Mouse (Mus musculus): ENCODE data around the gene Il12b. TPM values are rescaled to one million over a fixed set of nuclear protein-coding genes. Genes with fewer than 3 reads are reported as not detected.

Gene Il12b
- polyA plus RNA-seq, 1 experiment from 2014 or later: 0.21 TPM

- no peak overlapping the region for H3K9ac ChIP-seq (ENCODE audit: low read depth, low read length)
- WGBS: 75% methylated on average over 10 of the region's 10 CpGs
- H3K4me1 ChIP-seq (ENCODE audit: control insufficient read depth, insufficient read depth, low read length): no peaks in the 10 kb centered on the region
- ATAC-seq (ENCODE audit: low read depth) (no peak), DNase-seq (ENCODE audit: low spot score) (no peak)
- no peak overlapping the region for H3K4me2 ChIP-seq (ENCODE audit: low read depth, low read length)
- no peaks in the 10 kb centered on the region for H3K9me3 ChIP-seq (ENCODE audit: control insufficient read depth, low read length)
- no peaks in the 10 kb centered on the region for H3K36me3 ChIP-seq (ENCODE audit: control insufficient read depth, insufficient read depth, low read length)
- no peaks in the 10 kb centered on the region for H3K27me3 ChIP-seq (replicated peaks; ENCODE audit: control insufficient read depth, insufficient read depth, low read length)
- no peak overlapping the region for H3K27ac ChIP-seq (replicated peaks; ENCODE audit: low read depth, low read length)
- no peak overlapping the region for H3K4me3 ChIP-seq (ENCODE audit: low read depth, low read length)
Measured at GRCm38 (mm10) chr11:44422337-44423111, 22.7 kb downstream of the Il12b start.

- no peak overlapping the region for H3K27ac ChIP-seq (replicated peaks; ENCODE audit: low read depth, low read length)
- no peaks in the 10 kb centered on the region for H3K27me3 ChIP-seq (replicated peaks; ENCODE audit: control insufficient read depth, insufficient read depth, low read length)
- ATAC-seq (ENCODE audit: low read depth): no peak
- no peak overlapping the region for H3K4me2 ChIP-seq (ENCODE audit: low read depth, low read length)
- H3K9ac ChIP-seq (ENCODE audit: low read depth, low read length): no peak overlapping the region
- no peaks in the 10 kb centered on the region for H3K9me3 ChIP-seq (ENCODE audit: control insufficient read depth, low read length)
- 32% methylated on average over 6 of the region's 6 CpGs for WGBS
- H3K4me1 ChIP-seq (ENCODE audit: control insufficient read depth, insufficient read depth, low read length): no peaks in the 10 kb centered on the region
- H3K4me3 ChIP-seq (ENCODE audit: low read depth, low read length): no peak overlapping the region
- no peaks in the 10 kb centered on the region for H3K36me3 ChIP-seq (ENCODE audit: control insufficient read depth, insufficient read depth, low read length)
- no peak for DNase-seq (ENCODE audit: low spot score)
Measured at GRCm38 (mm10) chr11:44423261-44423660, 23.4 kb downstream of the Il12b start.

- WGBS: 61% methylated on average over 5 of the region's 5 CpGs
Measured at GRCm38 (mm10) chr11:44423955-44424354, 24.1 kb downstream of the Il12b start.

GRCm38 (mm10) chr11:44425006-44425405, 25.1 kb downstream of the Il12b start:
- H3K9me3 ChIP-seq (ENCODE audit: control insufficient read depth, low read length): no peaks in the 10 kb centered on the region
- H3K27me3 ChIP-seq (replicated peaks; ENCODE audit: control insufficient read depth, insufficient read depth, low read length): no peaks in the 10 kb centered on the region
- H3K4me1 ChIP-seq (ENCODE audit: control insufficient read depth, insufficient read depth, low read length): no peaks in the 10 kb centered on the region
- WGBS: 79% methylated on average over 8 of the region's 8 CpGs
- no peak overlapping the region for H3K4me2 ChIP-seq (ENCODE audit: low read depth, low read length)
- H3K27ac ChIP-seq (replicated peaks; ENCODE audit: low read depth, low read length): no peak overlapping the region
- DNase-seq (ENCODE audit: low spot score) (no peak), ATAC-seq (ENCODE audit: low read depth) (no peak)
- no peaks in the 10 kb centered on the region for H3K36me3 ChIP-seq (ENCODE audit: control insufficient read depth, insufficient read depth, low read length)
- H3K9ac ChIP-seq (ENCODE audit: low read depth, low read length): no peak overlapping the region
- no peak overlapping the region for H3K4me3 ChIP-seq (ENCODE audit: low read depth, low read length)

More at GRCm38 (mm10) chr11:44423955-44424354, 24.1 kb downstream of the Il12b start:
- no peak for ATAC-seq (ENCODE audit: low read depth)
- Histone ChIP-seq H3K4me1 (ENCODE audit: control insufficient read depth, insufficient read depth, low read length) (no peaks in the 10 kb centered on the region), H3K27me3 (replicated peaks; ENCODE audit: control insufficient read depth, insufficient read depth, low read length) (no peaks in the 10 kb centered on the region), H3K4me3 (ENCODE audit: low read depth, low read length) (no peak overlapping the region), H3K9ac (ENCODE audit: low read depth, low read length) (no peak overlapping the region), H3K36me3 (ENCODE audit: control insufficient read depth, insufficient read depth, low read length) (no peaks in the 10 kb centered on the region), H3K27ac (replicated peaks; ENCODE audit: low read depth, low read length) (no peak overlapping the region), H3K4me2 (ENCODE audit: low read depth, low read length) (no peak overlapping the region), H3K9me3 (ENCODE audit: control insufficient read depth, low read length) (no peaks in the 10 kb centered on the region)
- DNase-seq (ENCODE audit: low spot score): no peak

GRCm38 (mm10) chr11:44425626-44426025, 25.8 kb downstream of the Il12b start:
- 66% methylated on average over 6 of the region's 6 CpGs for WGBS
- no peak overlapping the region for H3K27ac ChIP-seq (replicated peaks; ENCODE audit: low read depth, low read length)
- no peaks in the 10 kb centered on the region for H3K4me1 ChIP-seq (ENCODE audit: control insufficient read depth, insufficient read depth, low read length)
- DNase-seq (ENCODE audit: low spot score) (no peak), ATAC-seq (ENCODE audit: low read depth) (no peak)
- no peaks in the 10 kb centered on the region for H3K36me3 ChIP-seq (ENCODE audit: control insufficient read depth, insufficient read depth, low read length)
- no peak overlapping the region for H3K4me3 ChIP-seq (ENCODE audit: low read depth, low read length)
- H3K4me2 ChIP-seq (ENCODE audit: low read depth, low read length): no peak overlapping the region
- no peaks in the 10 kb centered on the region for H3K9me3 ChIP-seq (ENCODE audit: control insufficient read depth, low read length)
- no peak overlapping the region for H3K9ac ChIP-seq (ENCODE audit: low read depth, low read length)
- H3K27me3 ChIP-seq (replicated peaks; ENCODE audit: control insufficient read depth, insufficient read depth, low read length): no peaks in the 10 kb centered on the region

GRCm38 (mm10) chr11:44427951-44428350, 28.1 kb downstream of the Il12b start:
- Histone ChIP-seq H3K27me3 (replicated peaks; ENCODE audit: control insufficient read depth, insufficient read depth, low read length) (no peaks in the 10 kb centered on the region), H3K27ac (replicated peaks; ENCODE audit: low read depth, low read length) (no peak overlapping the region), H3K9ac (ENCODE audit: low read depth, low read length) (no peak overlapping the region), H3K4me1 (ENCODE audit: control insufficient read depth, insufficient read depth, low read length) (no peaks in the 10 kb centered on the region), H3K4me3 (ENCODE audit: low read depth, low read length) (no peak overlapping the region), H3K4me2 (ENCODE audit: low read depth, low read length) (no peak overlapping the region), H3K9me3 (ENCODE audit: control insufficient read depth, low read length) (no peaks in the 10 kb centered on the region), H3K36me3 (ENCODE audit: control insufficient read depth, insufficient read depth, low read length) (no peaks in the 10 kb centered on the region)
- 80% methylated on average over 2 of the region's 2 CpGs for WGBS
- ATAC-seq (ENCODE audit: low read depth) (no peak), DNase-seq (ENCODE audit: low spot score) (no peak)

GRCm38 (mm10) chr11:44430036-44430435, 30.2 kb downstream of the Il12b start:
- Histone ChIP-seq H3K9ac (ENCODE audit: low read depth, low read length) (no peak overlapping the region), H3K4me2 (ENCODE audit: low read depth, low read length) (no peak overlapping the region), H3K27me3 (replicated peaks; ENCODE audit: control insufficient read depth, insufficient read depth, low read length) (no peaks in the 10 kb centered on the region), H3K36me3 (ENCODE audit: control insufficient read depth, insufficient read depth, low read length) (no peaks in the 10 kb centered on the region), H3K4me3 (ENCODE audit: low read depth, low read length) (no peak overlapping the region), H3K27ac (replicated peaks; ENCODE audit: low read depth, low read length) (no peak overlapping the region), H3K4me1 (ENCODE audit: control insufficient read depth, insufficient read depth, low read length) (no peaks in the 10 kb centered on the region), H3K9me3 (ENCODE audit: control insufficient read depth, low read length) (no peaks in the 10 kb centered on the region)
- no peak for DNase-seq (ENCODE audit: low spot score)
- 84% methylated on average over 3 of the region's 3 CpGs for WGBS
- no peak for ATAC-seq (ENCODE audit: low read depth)

- no peaks in the 10 kb centered on the region for H3K4me1 ChIP-seq (ENCODE audit: control insufficient read depth, insufficient read depth, low read length)
- H3K36me3 ChIP-seq (ENCODE audit: control insufficient read depth, insufficient read depth, low read length): no peaks in the 10 kb centered on the region
- H3K4me3 ChIP-seq (ENCODE audit: low read depth, low read length): no peak overlapping the region
- 94% methylated on average over 6 of the region's 6 CpGs for WGBS
- ATAC-seq (ENCODE audit: low read depth) (no peak), DNase-seq (ENCODE audit: low spot score) (no peak)
- no peaks in the 10 kb centered on the region for H3K27me3 ChIP-seq (replicated peaks; ENCODE audit: control insufficient read depth, insufficient read depth, low read length)
- H3K4me2 ChIP-seq (ENCODE audit: low read depth, low read length): no peak overlapping the region
- H3K27ac ChIP-seq (replicated peaks; ENCODE audit: low read depth, low read length): no peak overlapping the region
- no peaks in the 10 kb centered on the region for H3K9me3 ChIP-seq (ENCODE audit: control insufficient read depth, low read length)
- no peak overlapping the region for H3K9ac ChIP-seq (ENCODE audit: low read depth, low read length)
Measured at GRCm38 (mm10) chr11:44437786-44438185, 37.9 kb downstream of the Il12b start.

- Histone ChIP-seq H3K36me3 (ENCODE audit: control insufficient read depth, insufficient read depth, low read length) (peaks cover 17% of the 10 kb centered on the region; the same call in 1 of the 2 replicates), H3K27ac (replicated peaks; ENCODE audit: low read depth, low read length) (no peak overlapping the region), H3K4me1 (ENCODE audit: control insufficient read depth, insufficient read depth, low read length) (no peaks in the 10 kb centered on the region), H3K4me2 (ENCODE audit: low read depth, low read length) (no peak overlapping the region), H3K9me3 (ENCODE audit: control insufficient read depth, low read length) (no peaks in the 10 kb centered on the region), H3K27me3 (replicated peaks; ENCODE audit: control insufficient read depth, insufficient read depth, low read length) (no peaks in the 10 kb centered on the region), H3K4me3 (ENCODE audit: low read depth, low read length) (no peak overlapping the region), H3K9ac (ENCODE audit: low read depth, low read length) (no peak overlapping the region)
- no peak for ATAC-seq (ENCODE audit: low read depth)
- DNase-seq (ENCODE audit: low spot score): no peak
Measured at GRCm38 (mm10) chr11:44451046-44451445, 51.2 kb downstream of the Il12b start.
